Mouse (Mus musculus) embryonic fibroblast, embryonic 13.5 days (primary cell): ENCODE results near the gene AC124108.1.

ENCODE experiments used
- CTCF ChIP-seq: IDR thresholded peaks from 2 replicates; pipeline ENCODE4 v1.5.1; 2011; ENCODE audit warnings: mild to moderate bottlenecking, control low read depth, low read length, moderate library complexity, borderline replicate concordance; ENCODE audit not compliant: insufficient read depth
- POLR2A ChIP-seq: IDR thresholded peaks from 2 replicates; pipeline ENCODE4 v1.6.1; 2011; ENCODE audit warnings: low read depth, mild to moderate bottlenecking, control low read depth, low read length, moderate library complexity

DNA sequence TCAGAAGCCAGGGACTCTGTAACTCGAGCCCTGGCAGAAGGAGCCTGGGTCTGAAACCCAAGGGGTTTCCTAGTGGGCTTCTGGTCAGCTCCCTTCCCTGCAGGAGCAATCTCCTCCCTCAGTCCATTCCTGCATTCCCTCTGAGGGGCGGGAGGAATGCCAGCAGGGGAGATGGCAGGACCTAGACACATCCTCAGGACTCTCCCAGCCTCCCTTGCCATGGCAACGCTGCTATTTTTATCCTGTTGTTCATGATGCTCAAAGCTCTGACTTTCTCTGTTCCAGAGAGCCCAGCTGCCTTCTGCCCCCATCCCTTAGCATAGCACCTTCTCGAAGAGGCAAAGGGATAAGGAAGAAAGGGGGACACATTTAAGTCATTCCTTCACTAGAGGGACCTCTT lies 16.9 kb downstream of the AC124108.1 start:
- no peak for TF ChIP-seq CTCF
- TF ChIP-seq POLR2A = no peak
